Mouse (Mus musculus) adrenal gland, adult (tissue): ENCODE data around the gene Fsip1.
"Not testable (repeated sequence)": the region's sequence is repeated elsewhere in the genome, so short reads cannot be mapped to it uniquely, and the experiment has no call there.

Experiments used
- DNase-seq, 2 experiments: peaks; one replicate each; pipeline ENCODE4 v3.0.0; 2022 to 2023; ENCODE audit warnings: low spot score in 1 of 2; ENCODE audit not compliant: inconsistent age in 2 of 2

Gene Fsip1

GRCm38 (mm10) chr2:118256621-118257053, at the start of gene Fsip1:
Gene Fsip1, minus strand, starts transcription at chr2:118256966.
- peak; percentile 89 to 96 for DNase-seq

GRCm38 (mm10) chr2:118306522-118306895, 49.7 kb upstream of the Fsip1 start:
- peak; percentile 49 to 68 for DNase-seq

GRCm38 (mm10) chr2:118305827-118306521, 49.2 kb upstream of the Fsip1 start:
- DNase-seq, result no peak

- no peak for DNase-seq
Observed at GRCm38 (mm10) chr2:118303456-118303855, 46.7 kb upstream of the Fsip1 start.

GRCm38 (mm10) chr2:118301656-118302055, 44.9 kb upstream of the Fsip1 start:
- no peak for DNase-seq

GRCm38 (mm10) chr2:118301041-118301545, 44.3 kb upstream of the Fsip1 start:
- DNase-seq, result no peak

GRCm38 (mm10) chr2:118299981-118300380, 43.2 kb upstream of the Fsip1 start:
- peak; percentile 41 to 86 for DNase-seq

GRCm38 (mm10) chr2:118298601-118299000, 41.8 kb upstream of the Fsip1 start:
- no peak for DNase-seq

- DNase-seq, result no peak
Observed at GRCm38 (mm10) chr2:118297966-118298365, 41.2 kb upstream of the Fsip1 start.

GRCm38 (mm10) chr2:118295505-118295904, 38.7 kb upstream of the Fsip1 start:
- DNase-seq, result no peak

GRCm38 (mm10) chr2:118293583-118293982, 36.8 kb upstream of the Fsip1 start:
- DNase-seq, result no peak

GRCm38 (mm10) chr2:118289066-118289460, 32.3 kb upstream of the Fsip1 start:
- DNase-seq, result not testable (repeated sequence)

- no peak for DNase-seq
Observed at GRCm38 (mm10) chr2:118288326-118289065, 31.7 kb upstream of the Fsip1 start.

GRCm38 (mm10) chr2:118287678-118288077, 30.9 kb upstream of the Fsip1 start:
- no peak for DNase-seq

- DNase-seq, result no peak
Observed at GRCm38 (mm10) chr2:118282467-118282866, 25.7 kb upstream of the Fsip1 start.

- DNase-seq, result no peak
Observed at GRCm38 (mm10) chr2:118278249-118278648, 21.5 kb upstream of the Fsip1 start.

- DNase-seq, result no peak
Observed at GRCm38 (mm10) chr2:118271606-118272005, 14.8 kb upstream of the Fsip1 start.

- DNase-seq, result no peak
Observed at GRCm38 (mm10) chr2:118270213-118270612, 13.4 kb upstream of the Fsip1 start.

- DNase-seq, result no peak
Observed at GRCm38 (mm10) chr2:118263914-118264201, 7.1 kb upstream of the Fsip1 start.

- peak; percentile 45 to 85 for DNase-seq
Observed at GRCm38 (mm10) chr2:118263151-118263913, 6.6 kb upstream of the Fsip1 start.

GRCm38 (mm10) chr2:118262673-118263072, 5.9 kb upstream of the Fsip1 start:
- DNase-seq, result no peak

GRCm38 (mm10) chr2:118259746-118260145, 3.0 kb upstream of the Fsip1 start:
- DNase-seq, result no peak
